Mouse (Mus musculus) liver, embryonic 11.5 days (tissue): ENCODE measurements around the gene Gm11549. TPM values are rescaled to one million over a fixed set of nuclear protein-coding genes. Genes with fewer than 3 reads are reported as not detected.

Experiments used
- ATAC-seq: fragments of 200-750 bp; cut with Nextera tagmentation; replicated peaks from 2 replicates; pipeline ENCODE4 v1.8.0; 2017; ENCODE audit warnings: moderate number of reproducible peaks, mild to moderate bottlenecking, moderate TSS enrichment, moderate library complexity; ENCODE audit not compliant: low FRiP score
- DNase-seq: peaks from one replicate; pipeline ENCODE4 v3.0.0-alpha.2; 2017; ENCODE audit warnings: low spot score
- H3K27ac ChIP-seq: fragments of 300-500 bp; sonication (generic); 2 replicates; pipeline ENCODE4 v1.5.1; 2014; ENCODE audit warnings: mild to moderate bottlenecking, low read depth, low read length, control low read depth
- H3K27me3 ChIP-seq: fragments of 300-500 bp; sonication (generic); replicated peaks from 2 replicates; pipeline ENCODE4 v1.6.1; 2014; ENCODE audit warnings: low read length, mixed read lengths; ENCODE audit not compliant: control insufficient read depth, insufficient read depth
- H3K36me3 ChIP-seq: fragments of 300-500 bp; sonication (generic); 2 replicates; pipeline ENCODE4 v1.6.1; 2014; ENCODE audit warnings: mild to moderate bottlenecking, low read length, moderate library complexity, mixed read lengths; ENCODE audit not compliant: control insufficient read depth, insufficient read depth
- H3K4me1 ChIP-seq: fragments of 300-500 bp; sonication (generic); replicated peaks from 2 replicates; pipeline ENCODE4 v1.6.1; 2014; ENCODE audit warnings: low read length, mixed read lengths; ENCODE audit not compliant: control insufficient read depth, insufficient read depth
- H3K4me2 ChIP-seq: fragments of 300-500 bp; sonication (generic); 2 replicates; pipeline ENCODE4 v1.6.1; 2014; ENCODE audit warnings: mild to moderate bottlenecking, control low read depth, moderate library complexity
- H3K4me3 ChIP-seq: fragments of 300-500 bp; sonication (generic); 2 replicates; pipeline ENCODE4 v1.5.1; 2014; ENCODE audit warnings: low read depth, low read length, control low read depth
- H3K9ac ChIP-seq: fragments of 300-500 bp; sonication (generic); 2 replicates; pipeline ENCODE4 v1.6.1; 2014; ENCODE audit warnings: low read depth, low read length, control low read depth
- H3K9me3 ChIP-seq: fragments of 300-500 bp; sonication (generic); 2 replicates; pipeline ENCODE4 v1.6.1; 2016; ENCODE audit warnings: low read length, inconsistent platforms, mixed read lengths; ENCODE audit not compliant: control insufficient read depth
- WGBS: fragments of 180-500 bp; shearing (Covaris S2); extraction: QIAGEN DNeasy Blood & Tissue Kit; methylation state at CpG from one replicate; pipeline ENCODE4 v1.1.7; 2014; 5-methylcytosine and 5-hydroxymethylcytosine counted together
- polyA plus RNA-seq: library from polyadenylated mRNA; unstranded; fragments of >200 nt; fragmentation: Nextera tagmentation; extraction: Ambion mirVana; gene quantifications from 2 replicates; pipeline ENCODE4 v1.2.1, GENCODE M21; 2014

Gm11549 gene
- polyA plus RNA-seq, 1 experiment from 2014 or later: not detected

DNA sequence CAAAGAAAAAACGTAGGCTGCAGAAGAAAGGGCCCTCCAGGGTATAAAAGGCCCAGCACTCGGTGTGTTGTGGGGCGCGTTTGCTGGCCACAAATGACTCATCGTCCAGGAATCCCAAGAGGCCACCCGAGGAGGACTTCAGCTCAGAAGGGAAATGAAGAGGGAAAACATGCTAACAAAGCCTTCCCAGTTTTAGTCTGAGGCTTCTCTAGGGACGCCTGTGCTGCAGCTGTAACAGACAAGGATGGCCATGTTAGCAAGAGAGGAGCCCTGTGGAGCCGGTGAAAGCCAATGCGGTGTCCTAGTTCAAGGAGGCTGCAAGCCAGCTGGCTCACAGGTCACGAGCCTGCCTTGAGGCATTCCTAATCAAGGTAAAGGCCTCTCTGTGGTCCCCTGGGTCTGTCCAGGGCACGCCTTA lies 39.8 kb downstream of the Gm11549 start:
- WGBS: 19% methylated on average over 11 of the region's 11 CpGs
- H3K36me3 ChIP-seq: no peaks in the 10 kb centered on the region
- H3K4me2 ChIP-seq: no peak overlapping the region
- DNase-seq: no peak
- no peak overlapping the region for H3K4me3 ChIP-seq
- no peaks in the 10 kb centered on the region for H3K9me3 ChIP-seq
- H3K27ac ChIP-seq: no peak overlapping the region
- no peaks in the 10 kb centered on the region for H3K27me3 ChIP-seq
- no peak for ATAC-seq
- H3K4me1 ChIP-seq: peaks cover 5% of the 10 kb centered on the region; the same call in 1 of the 2 replicates
- H3K9ac ChIP-seq: no peak overlapping the region

DNA sequence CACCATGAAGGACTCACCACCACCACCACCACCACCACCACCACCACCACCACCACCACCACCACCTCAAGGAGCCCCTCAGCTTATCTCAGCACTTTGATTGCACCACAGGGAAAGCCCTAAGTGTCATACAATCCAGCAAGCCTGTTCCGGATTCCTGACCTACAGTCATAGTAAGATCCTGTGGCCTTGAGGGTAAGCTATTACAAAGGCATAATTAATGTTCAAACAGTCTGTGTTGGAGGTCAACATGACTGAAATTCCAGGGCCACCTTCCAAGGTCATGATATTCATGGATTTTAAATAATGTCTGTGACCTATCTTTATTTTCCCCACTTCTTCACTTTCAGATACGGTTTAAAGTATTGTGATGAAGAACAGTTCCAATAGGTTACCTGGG lies 41.1 kb downstream of the Gm11549 start:
- 83% methylated on average over 2 of the region's 2 CpGs for WGBS
- ATAC-seq: no peak
- H3K27me3 ChIP-seq: no peaks in the 10 kb centered on the region
- H3K9me3 ChIP-seq: no peaks in the 10 kb centered on the region
- no peak overlapping the region for H3K27ac ChIP-seq
- no peaks in the 10 kb centered on the region for H3K36me3 ChIP-seq
- H3K9ac ChIP-seq: no peak overlapping the region
- DNase-seq: no peak
- H3K4me3 ChIP-seq: no peak overlapping the region
- no peak overlapping the region for H3K4me2 ChIP-seq
- H3K4me1 ChIP-seq: peaks cover 5% of the 10 kb centered on the region; the same call in 1 of the 2 replicates

GRCm38 (mm10) chr3:36478776-36479175 lies 42.8 kb downstream of the Gm11549 start:
- H3K4me2 ChIP-seq: no peak overlapping the region
- DNase-seq (no peak), ATAC-seq (no peak)
- H3K9me3 ChIP-seq: no peaks in the 10 kb centered on the region
- H3K4me3 ChIP-seq: no peak overlapping the region
- no peak overlapping the region for H3K27ac ChIP-seq
- H3K36me3 ChIP-seq: no peaks in the 10 kb centered on the region
- 88% methylated on average over 8 of the region's 8 CpGs for WGBS
- no peak overlapping the region for H3K9ac ChIP-seq
- peaks cover 5% of the 10 kb centered on the region; the same call in 1 of the 2 replicates for H3K4me1 ChIP-seq
- H3K27me3 ChIP-seq: no peaks in the 10 kb centered on the region

- H3K4me3 ChIP-seq: peak overlapping the region; percentile 72
- no peak for ATAC-seq
Measured at GRCm38 (mm10) chr3:36476261-36477155, 45.1 kb downstream of the Gm11549 start.

DNA sequence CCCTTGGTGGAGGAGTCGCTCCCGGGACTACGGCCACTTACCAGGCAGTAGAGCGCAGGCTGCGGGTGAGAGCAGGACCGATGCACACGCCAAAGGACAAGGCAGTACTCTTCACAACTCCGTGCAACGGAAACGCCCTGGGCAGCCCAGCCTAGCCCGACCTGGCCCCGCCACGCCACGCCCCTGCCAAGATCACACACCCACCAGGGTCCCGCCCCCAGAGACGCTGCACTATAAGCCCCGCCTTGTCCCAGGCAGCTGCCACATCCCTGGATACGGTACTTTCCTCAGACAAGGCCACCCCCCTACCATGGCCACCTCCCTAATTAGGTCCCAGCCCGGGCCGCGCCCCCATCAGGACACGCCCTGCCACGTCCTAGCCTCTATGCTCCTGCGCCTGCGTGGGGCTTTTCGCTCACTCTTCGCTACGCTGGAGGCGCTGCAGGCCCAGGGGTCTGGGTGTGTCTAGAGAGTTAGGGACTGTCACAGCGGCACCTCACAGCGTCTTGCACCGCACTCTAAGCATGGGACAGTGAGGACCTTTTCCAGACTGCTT lies 46.0 kb downstream of the Gm11549 start, which contains the start of the genes Anxa5 and 1810062G17Rik:
Gene Anxa5 (minus strand): TSS at position 363 of the 556 bp plus-strand sequence.
Gene 1810062G17Rik (plus strand): TSS at position 406 of the 556 bp plus-strand sequence.
- H3K27me3 ChIP-seq: no peaks in the 10 kb centered on the region
- under 1% methylated on average over 31 of the region's 32 CpGs for WGBS
- H3K4me2 ChIP-seq: peak within 1 kb of the TSS; percentile 88
- H3K4me1 ChIP-seq: no peaks in the 10 kb centered on the region
- H3K36me3 ChIP-seq: no peaks in the 10 kb centered on the region
- H3K9me3 ChIP-seq: no peaks in the 10 kb centered on the region
- H3K27ac ChIP-seq: peak within 1 kb of the TSS; percentile 67
- H3K9ac ChIP-seq: peak within 1 kb of the TSS; percentile 67
- ATAC-seq: peak; percentile 98
- DNase-seq: peak; percentile 96
- H3K4me3 ChIP-seq: peak within 1 kb of the TSS; percentile 72

More at GRCm38 (mm10) chr3:36476261-36477155, 45.1 kb downstream of the Gm11549 start:
- DNase-seq: peak; percentile 40
- no peaks in the 10 kb centered on the region; the same call in 1 of the 2 replicates for H3K4me1 ChIP-seq
- WGBS: 32% methylated on average over 20 of the region's 20 CpGs
- H3K4me2 ChIP-seq: peak overlapping the region; percentile 88
- H3K27ac ChIP-seq: peak overlapping the region; percentile 63; the same call in 1 of the 2 replicates
- no peaks in the 10 kb centered on the region for H3K36me3 ChIP-seq
- H3K9ac ChIP-seq: peak overlapping the region; percentile 67
- no peaks in the 10 kb centered on the region for H3K27me3 ChIP-seq
- no peaks in the 10 kb centered on the region for H3K9me3 ChIP-seq

DNA sequence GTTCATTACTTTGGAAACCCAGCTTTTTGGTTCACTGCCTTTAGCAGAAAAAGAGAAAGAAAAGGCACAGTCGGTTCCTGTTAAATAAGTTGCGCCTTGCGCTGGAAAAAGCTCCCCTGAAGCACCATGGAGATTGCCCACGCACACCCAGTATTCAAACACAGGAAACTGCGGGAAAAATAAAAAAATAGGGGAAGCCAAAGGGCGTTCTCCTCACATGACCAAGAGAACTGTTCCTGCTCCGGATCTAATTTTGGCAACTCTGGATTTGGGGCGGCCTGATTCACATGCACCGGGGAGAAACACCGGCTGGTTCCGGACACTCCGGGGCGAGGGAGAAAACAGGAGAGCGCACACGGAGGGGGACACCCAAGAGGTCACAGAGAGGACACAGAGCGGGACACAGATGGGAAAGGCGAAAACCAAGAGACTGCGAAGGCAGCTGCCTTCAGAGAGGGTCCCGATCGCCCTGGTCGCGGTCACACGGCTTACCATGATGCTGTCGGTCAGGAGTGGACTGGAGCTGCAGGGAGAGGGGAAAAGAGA lies 46.6 kb downstream of the Gm11549 start:
- H3K4me3 ChIP-seq: peak overlapping the region; percentile 72
- DNase-seq (no peak), ATAC-seq (peak; percentile 3)
- no peaks in the 10 kb centered on the region for H3K4me1 ChIP-seq
- WGBS: 1% methylated on average over 24 of the region's 24 CpGs
- no peaks in the 10 kb centered on the region for H3K27me3 ChIP-seq
- H3K36me3 ChIP-seq: no peaks in the 10 kb centered on the region
- peak overlapping the region; percentile 67 for H3K27ac ChIP-seq
- H3K4me2 ChIP-seq: peak overlapping the region; percentile 88
- H3K9me3 ChIP-seq: no peaks in the 10 kb centered on the region
- H3K9ac ChIP-seq: peak overlapping the region; percentile 67

- H3K4me3 ChIP-seq: peak overlapping the region; percentile 72
- WGBS: 81% methylated on average over 5 of the region's 5 CpGs
- no peak overlapping the region for H3K9ac ChIP-seq
- no peaks in the 10 kb centered on the region for H3K27me3 ChIP-seq
- H3K36me3 ChIP-seq: no peaks in the 10 kb centered on the region
- DNase-seq (no peak), ATAC-seq (no peak)
- no peaks in the 10 kb centered on the region for H3K4me1 ChIP-seq
- H3K9me3 ChIP-seq: no peaks in the 10 kb centered on the region
- H3K4me2 ChIP-seq: peak overlapping the region; percentile 88
- no peak overlapping the region for H3K27ac ChIP-seq
Measured at GRCm38 (mm10) chr3:36474421-36474820, 47.2 kb downstream of the Gm11549 start.

DNA sequence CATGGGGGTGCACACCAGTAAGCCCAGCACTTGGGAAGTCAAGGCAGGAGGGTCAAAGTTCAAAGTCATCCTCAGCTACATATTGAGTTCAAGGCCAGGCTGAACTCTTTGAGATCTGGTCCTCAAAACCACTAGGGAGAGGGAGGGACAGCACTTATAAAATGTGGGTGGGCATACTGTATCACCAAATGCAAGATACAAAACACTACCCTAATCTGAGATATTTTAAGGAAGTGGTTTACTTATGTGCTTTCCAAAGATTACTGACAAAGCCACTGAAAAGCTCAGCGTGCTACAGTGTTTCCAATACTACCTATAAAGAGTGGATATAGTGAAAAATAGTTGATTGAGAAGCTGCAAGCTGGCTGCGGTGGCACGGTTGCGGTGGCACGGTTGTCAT lies 48.4 kb downstream of the Gm11549 start:
- WGBS: 85% methylated on average over 5 of the region's 5 CpGs
- Histone ChIP-seq H3K27ac (no peak overlapping the region), H3K9ac (no peak overlapping the region), H3K4me3 (no peak overlapping the region), H3K9me3 (no peaks in the 10 kb centered on the region), H3K36me3 (no peaks in the 10 kb centered on the region), H3K4me1 (no peaks in the 10 kb centered on the region), H3K4me2 (no peak overlapping the region), H3K27me3 (no peaks in the 10 kb centered on the region)
- no peak for ATAC-seq
- no peak for DNase-seq
